Mouse (Mus musculus) midbrain, embryonic 14.5 days (tissue): ENCODE results near the gene Mfsd11. TPM values are rescaled to one million over a fixed set of nuclear protein-coding genes. Genes with fewer than 3 reads are reported as not detected.

Experiments used
- ATAC-seq: fragments of 200-750 bp; cut with Nextera tagmentation; 2 replicates; pipeline ENCODE4 v1.8.0; 2017; ENCODE audit warnings: moderate number of reproducible peaks, moderate library complexity; ENCODE audit not compliant: low FRiP score, low TSS enrichment
- DNase-seq: peaks from one replicate; pipeline ENCODE4 v3.0.0-alpha.2; 2015
- H3K27ac ChIP-seq: fragments of 300-500 bp; sonication (generic); replicated peaks from 2 replicates; pipeline ENCODE4 v1.5.1; 2014; ENCODE audit warnings: mild to moderate bottlenecking, low read depth, low read length, moderate library complexity
- H3K27me3 ChIP-seq: fragments of 300-500 bp; sonication (generic); 2 replicates; pipeline ENCODE4 v1.6.1; 2014; ENCODE audit warnings: low read length, control low read depth, mixed read lengths; ENCODE audit not compliant: control insufficient read depth, insufficient read depth
- H3K36me3 ChIP-seq: fragments of 300-500 bp; sonication (generic); 2 replicates; pipeline ENCODE4 v1.6.1; 2014; ENCODE audit warnings: low read length, control low read depth; ENCODE audit not compliant: control insufficient read depth, insufficient read depth
- H3K4me1 ChIP-seq: fragments of 300-500 bp; sonication (generic); 2 replicates; pipeline ENCODE4 v1.6.1; 2014; ENCODE audit warnings: mild to moderate bottlenecking, antibody characterized with exemption, low read length, control low read depth; ENCODE audit not compliant: control insufficient read depth, insufficient read depth
- H3K4me2 ChIP-seq: fragments of 300-500 bp; sonication (generic); 2 replicates; pipeline ENCODE4 v1.6.1; 2014; ENCODE audit warnings: mild to moderate bottlenecking, low read length, moderate library complexity
- H3K4me3 ChIP-seq: fragments of 300-500 bp; sonication (generic); replicated peaks from 2 replicates; pipeline ENCODE4 v1.5.1; 2014; ENCODE audit warnings: low read depth, low read length
- H3K9ac ChIP-seq: fragments of 300-500 bp; sonication (generic); replicated peaks from 2 replicates; pipeline ENCODE4 v1.6.1; 2014; ENCODE audit warnings: mild to moderate bottlenecking, low read length, moderate library complexity
- H3K9me3 ChIP-seq: fragments of 300-500 bp; sonication (generic); 2 replicates; pipeline ENCODE4 v1.6.1; 2016; ENCODE audit warnings: low read length, control low read depth, mixed read lengths; ENCODE audit not compliant: control insufficient read depth
- WGBS: fragments of 180-500 bp; shearing (Covaris S2); extraction: QIAGEN DNeasy Blood & Tissue Kit; methylation state at CpG from one replicate; pipeline ENCODE4 v1.1.7; 2014; 5-methylcytosine and 5-hydroxymethylcytosine counted together
- polyA plus RNA-seq: library from polyadenylated mRNA; unstranded; fragments of >200 nt; fragmentation: Nextera tagmentation; extraction: Ambion mirVana; gene quantifications from 2 replicates; pipeline ENCODE4 v1.2.1, GENCODE M21; 2014

Mfsd11 gene
- polyA plus RNA-seq, 1 experiment from 2014 or later = 52.8 TPM

- peaks cover 12% of the 10 kb centered on the region for H3K36me3 ChIP-seq
- DNase-seq = no peak
- 0 out of 2 replicates have a peak, but pooled peaks cover 4% of the 10 kb centered on the region for H3K27me3 ChIP-seq
- peak overlapping the region; percentile 85 for H3K4me3 ChIP-seq
- peak overlapping the region; percentile 88 for H3K27ac ChIP-seq
- peak overlapping the region; percentile 100 for H3K9ac ChIP-seq
- peak overlapping the region; percentile 89 for H3K4me2 ChIP-seq
- WGBS = 1% methylated on average over 57 of the region's 58 CpGs
- H3K4me1 ChIP-seq = peaks cover 29% of the 10 kb centered on the region
- no peaks in the 10 kb centered on the region for H3K9me3 ChIP-seq
- peak; percentile 25; the same call in 1 of the 2 replicates for ATAC-seq
Observed at GRCm38 (mm10) chr11:116919186-116920020, 67.2 kb downstream of the Mfsd11 start.

DNA sequence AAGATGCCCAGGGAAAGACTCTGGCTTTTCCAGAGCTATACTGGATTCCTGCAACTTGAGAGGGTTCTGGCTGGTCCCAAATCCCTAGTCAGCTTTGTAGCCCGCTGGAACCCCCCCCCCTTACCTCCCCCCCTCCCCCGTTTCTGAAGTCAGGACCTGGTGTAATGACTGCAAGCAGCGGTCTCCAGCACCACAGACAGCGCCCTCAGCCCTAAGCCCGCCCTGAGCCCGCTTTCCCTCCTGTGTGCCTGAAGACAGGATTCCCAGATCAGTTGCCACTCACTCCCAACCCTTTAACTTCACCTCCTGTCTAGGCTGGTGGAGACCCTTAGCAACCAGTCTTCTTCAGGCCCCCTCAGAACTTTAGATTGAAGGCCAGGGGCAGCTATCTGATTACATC, 68.5 kb downstream of the Mfsd11 start:
- 13% methylated on average over 5 of the region's 6 CpGs for WGBS
- Histone ChIP-seq H3K27ac (no peak overlapping the region), H3K4me2 (peak overlapping the region; percentile 89), H3K36me3 (peaks cover 26% of the 10 kb centered on the region), H3K4me3 (peak overlapping the region; percentile 85), H3K4me1 (peaks cover 29% of the 10 kb centered on the region), H3K9ac (peak overlapping the region; percentile 100), H3K27me3 (0 out of 2 replicates have a peak, but pooled peaks cover 4% of the 10 kb centered on the region), H3K9me3 (no peaks in the 10 kb centered on the region)
- DNase-seq (no peak), ATAC-seq (no peak)

- WGBS = 18% methylated on average over 7 of the region's 7 CpGs
- Histone ChIP-seq H3K9ac (peak overlapping the region; percentile 34), H3K9me3 (no peaks in the 10 kb centered on the region), H3K4me2 (peak overlapping the region; percentile 89), H3K27me3 (0 out of 2 replicates have a peak, but pooled peaks cover 4% of the 10 kb centered on the region), H3K4me3 (peak overlapping the region; percentile 15; the same call in 1 of the 2 replicates), H3K4me1 (peaks cover 29% of the 10 kb centered on the region), H3K36me3 (peaks cover 37% of the 10 kb centered on the region), H3K27ac (no peak overlapping the region)
- ATAC-seq = no peak
- DNase-seq = peak; percentile 61
Observed at GRCm38 (mm10) chr11:116922058-116922457, 69.8 kb downstream of the Mfsd11 start.

Other genes with a start within 250 kb of the Mfsd11 start
- gene Rhbdf2, start 225.4 kb upstream of the Mfsd11 start, polyA plus RNA-seq = 0.61 and 0.63 TPM in 2 replicates
- 1.6 and 3.3 TPM in 2 replicates for gene Prcd, start 198.9 kb upstream of the Mfsd11 start, polyA plus RNA-seq
- gene Cygb, start 198.1 kb upstream of the Mfsd11 start, polyA plus RNA-seq = 19.1 and 24.0 TPM in 2 replicates
- not detected in 2 replicates for gene St6galnac1, start 76.9 kb upstream of the Mfsd11 start, polyA plus RNA-seq
- gene Mxra7, start 24.4 kb upstream of the Mfsd11 start, polyA plus RNA-seq = 20.7 and 20.9 TPM in 2 replicates
- 80.4 and 87.6 TPM in 2 replicates for gene Mettl23, start 9.2 kb upstream of the Mfsd11 start, polyA plus RNA-seq
- gene Jmjd6, start 9.0 kb upstream of the Mfsd11 start, polyA plus RNA-seq = 70.8 and 81.4 TPM in 2 replicates
- gene Srsf2, start 654 bp downstream of the Mfsd11 start, polyA plus RNA-seq = 650 and 686 TPM in 2 replicates
- 24.2 and 31.4 TPM in 2 replicates for gene Mgat5b, start 66.4 kb downstream of the Mfsd11 start, polyA plus RNA-seq